Mouse (Mus musculus): Measurements from ENCODE around the gene Ifitm7. TPM values are rescaled to one million over a fixed set of nuclear protein-coding genes. Genes with fewer than 3 reads are reported as not detected.

The Ifitm7 gene
- polyA plus RNA-seq, 2 experiments: 0.08 to 0.09 TPM

GRCm38 (mm10) chr16:13940139-13940846 lies 46.4 kb downstream of the Ifitm7 start:
- TF ChIP-seq CTCF (IDR thresholded peaks at IDR 0.05; ENCODE audit: low read depth): no peak
- H3K27me3 ChIP-seq (ENCODE audit: control insufficient read depth, insufficient read depth, low read length): peaks cover 9% of the 10 kb centered on the region
- DNase-seq (ENCODE audit: low read depth in 3 of 3, low spot score in 3 of 3) (no peak), ATAC-seq (ENCODE audit: insufficient read depth) (peak; percentile 67)
- H3K9me3 ChIP-seq (ENCODE audit: control insufficient read depth, low read length): no peaks in the 10 kb centered on the region
- no peaks in the 10 kb centered on the region for H3K36me3 ChIP-seq (replicated peaks; ENCODE audit: control insufficient read depth, insufficient read depth, low read depth)
- peak overlapping the region; percentile 42 to 43 for H3K4me3 ChIP-seq (ENCODE audit: insufficient read depth in 1 of 2, low read depth in 2 of 2, low read length in 2 of 2)
- WGBS (ENCODE audit: insufficient replicate concordance): 4% methylated on average over 28 of the region's 28 CpGs
- H3K4me1 ChIP-seq (replicated peaks; ENCODE audit: control insufficient read depth in 2 of 2, insufficient read depth in 2 of 2, low read length in 1 of 2): no peaks in the 10 kb centered on the region
- H3K4me2 ChIP-seq (ENCODE audit: low read depth): peak overlapping the region; percentile 46
- no peak overlapping the region for H3K27ac ChIP-seq
- H3K9ac ChIP-seq (replicated peaks): no peak overlapping the region

Other genes starting within 250 kb of the Ifitm7 start
- gene Rrn3, start 206.2 kb downstream of the Ifitm7 start, polyA plus RNA-seq (2012; rRNA removed): 4.4 and 7.2 TPM in 2 replicates
- gene Rrn3, start 206.2 kb downstream of the Ifitm7 start, polyA plus RNA-seq (2014; fragmentation: Nextera tagmentation; extraction: Ambion mirVana): 15.3 and 17.3 TPM in 2 replicates
- gene Ntan1, start 168.0 kb downstream of the Ifitm7 start, polyA plus RNA-seq (2012; rRNA removed): 15.9 and 16.0 TPM in 2 replicates
- 40.6 and 41.7 TPM in 2 replicates for gene Ntan1, start 168.0 kb downstream of the Ifitm7 start, polyA plus RNA-seq (2014; fragmentation: Nextera tagmentation; extraction: Ambion mirVana)
- gene Pdxdc1, start 83.8 kb downstream of the Ifitm7 start, polyA plus RNA-seq (2012; rRNA removed): 16.3 and 16.6 TPM in 2 replicates
- 20.9 and 21.7 TPM in 2 replicates for gene Pdxdc1, start 83.8 kb downstream of the Ifitm7 start, polyA plus RNA-seq (2014; fragmentation: Nextera tagmentation; extraction: Ambion mirVana)
- 0.54 and 0.75 TPM in 2 replicates for gene Mpv17l, start 83.7 kb downstream of the Ifitm7 start, polyA plus RNA-seq (2012; rRNA removed)
- 1.5 and 1.6 TPM in 2 replicates for gene Mpv17l, start 83.7 kb downstream of the Ifitm7 start, polyA plus RNA-seq (2014; fragmentation: Nextera tagmentation; extraction: Ambion mirVana)
- gene 2900011O08Rik, start 284 bp downstream of the Ifitm7 start, polyA plus RNA-seq (2012; rRNA removed): 0.11 and 0.18 TPM in 2 replicates
- gene 2900011O08Rik, start 284 bp downstream of the Ifitm7 start, polyA plus RNA-seq (2014; fragmentation: Nextera tagmentation; extraction: Ambion mirVana): 0.08 TPM in 1 of 2 replicates, not detected in the other
- 30.7 and 43.3 TPM in 2 replicates for gene Nde1, start 176.4 kb upstream of the Ifitm7 start, polyA plus RNA-seq (2012; rRNA removed)
- 41.8 and 44.9 TPM in 2 replicates for gene Nde1, start 176.4 kb upstream of the Ifitm7 start, polyA plus RNA-seq (2014; fragmentation: Nextera tagmentation; extraction: Ambion mirVana)
- 4.2 and 4.7 TPM in 2 replicates for gene Marf1, start 176.5 kb upstream of the Ifitm7 start, polyA plus RNA-seq (2012; rRNA removed)
- 5.9 and 6.3 TPM in 2 replicates for gene Marf1, start 176.5 kb upstream of the Ifitm7 start, polyA plus RNA-seq (2014; fragmentation: Nextera tagmentation; extraction: Ambion mirVana)